Comparison of ENCODE assay signal across 21 mouse cellular contexts in genomic region chr4:142055600-142055999, GRCm38 (mm10). TPM values are rescaled to one million over a fixed set of nuclear protein-coding genes. Genes with fewer than 3 reads are reported as not detected.
DNase-seq lines count a peak whose midpoint lies in the region; ATAC-seq and TF ChIP-seq lines count a peak whose summit lies in the region.
"Had no signal": no experiment of that assay in that cellular context is flagged by ENCODE, and none has a peak within 500 bp of the region (broad histone marks: within the 10 kb centered on the region; RNA-seq: fewer than 3 reads in every experiment).

No protein-coding gene starts in this region.

- no peak for TF ChIP-seq CTCF in layer of hippocampus, adult 2 months (conservative IDR thresholded peaks at IDR 0.05)

- H3K9ac ChIP-seq in kidney, embryonic 15.5 days, result no peak overlapping the region
- H3K9ac ChIP-seq in neural tube, embryonic 15.5 days (replicated peaks), result no peak overlapping the region
- H3K9ac ChIP-seq: forebrain, embryonic 12.5 days; heart, embryonic 15.5 days; limb, embryonic 12.5 days; liver, embryonic 12.5 days; lung, embryonic 14.5 days had no signal

- H3K4me1 ChIP-seq in kidney, embryonic 15.5 days, result peaks cover 39% of the 10 kb centered on the region
- H3K4me1 ChIP-seq in embryonic facial prominence, embryonic 10.5 days, result peaks cover 48% of the 10 kb centered on the region
- H3K4me1 ChIP-seq in neural tube, embryonic 15.5 days, result 0 out of 2 replicates have a peak, but pooled peaks cover 11% of the 10 kb centered on the region

- H3K4me2 ChIP-seq in kidney, embryonic 15.5 days, result no peak overlapping the region
- no peak overlapping the region for H3K4me2 ChIP-seq in neural tube, embryonic 15.5 days
- H3K4me2 ChIP-seq: forebrain, embryonic 12.5 days; heart, embryonic 15.5 days; limb, embryonic 12.5 days; liver, embryonic 12.5 days; lung, embryonic 14.5 days had no signal

- no peaks in the 10 kb centered on the region for H3K27me3 ChIP-seq in kidney, embryonic 15.5 days
- no peaks in the 10 kb centered on the region for H3K27me3 ChIP-seq in embryonic facial prominence, embryonic 10.5 days (replicated peaks; ENCODE audit: low read depth, poor library complexity, severe bottlenecking)
- no peaks in the 10 kb centered on the region for H3K27me3 ChIP-seq in neural tube, embryonic 15.5 days (replicated peaks)
- H3K27me3 ChIP-seq: heart, embryonic 15.5 days had no signal

- no peak overlapping the region for H3K4me3 ChIP-seq in kidney, embryonic 15.5 days (replicated peaks)
- H3K4me3 ChIP-seq in embryonic facial prominence, embryonic 10.5 days, result no peak overlapping the region
- H3K4me3 ChIP-seq in neural tube, embryonic 15.5 days (replicated peaks), result no peak overlapping the region
- no peak overlapping the region for H3K4me3 ChIP-seq in layer of hippocampus, adult 2 months
- H3K4me3 ChIP-seq: forebrain, embryonic 12.5 days; heart, embryonic 15.5 days; limb, embryonic 12.5 days; liver, embryonic 12.5 days had no signal

- H3K9me3 ChIP-seq in kidney, embryonic 15.5 days (replicated peaks), result no peaks in the 10 kb centered on the region
- no peaks in the 10 kb centered on the region for H3K9me3 ChIP-seq in embryonic facial prominence, embryonic 10.5 days
- H3K9me3 ChIP-seq in neural tube, embryonic 15.5 days (replicated peaks), result no peaks in the 10 kb centered on the region
- H3K9me3 ChIP-seq: forebrain, embryonic 12.5 days; heart, embryonic 15.5 days; limb, embryonic 12.5 days; liver, embryonic 12.5 days had no signal

- no peaks in the 10 kb centered on the region for H3K36me3 ChIP-seq in kidney, embryonic 15.5 days
- no peaks in the 10 kb centered on the region for H3K36me3 ChIP-seq in embryonic facial prominence, embryonic 10.5 days (replicated peaks)
- H3K36me3 ChIP-seq in neural tube, embryonic 15.5 days, result no peaks in the 10 kb centered on the region
- H3K36me3 ChIP-seq: forebrain, embryonic 12.5 days; heart, embryonic 15.5 days; limb, embryonic 12.5 days had no signal

- no peak for ATAC-seq in kidney, embryonic 15.5 days (replicated peaks; ENCODE audit: low FRiP score)
- ATAC-seq in neural tube, embryonic 15.5 days (ENCODE audit: low FRiP score), result no peak
- ATAC-seq: liver, embryonic 12.5 days had no signal

- WGBS in kidney, embryonic 15.5 days, result 76% methylated on average over 8 of the region's 8 CpGs
- 85% methylated on average over 8 of the region's 8 CpGs for WGBS in embryonic facial prominence, embryonic 10.5 days
- WGBS in neural tube, embryonic 15.5 days, result 91% methylated on average over 8 of the region's 8 CpGs

- 0 out of 2 replicates have a peak overlapping the region, but pooled peaks have one; percentile 18 for H3K27ac ChIP-seq in kidney, embryonic 15.5 days
- H3K27ac ChIP-seq in embryonic facial prominence, embryonic 10.5 days (replicated peaks), result peak overlapping the region; percentile 24; the same call in 1 of the 2 replicates
- H3K27ac ChIP-seq in neural tube, embryonic 15.5 days (replicated peaks), result no peak overlapping the region
- H3K27ac ChIP-seq in layer of hippocampus, adult 2 months, result no peak overlapping the region
- H3K27ac ChIP-seq: forebrain, embryonic 12.5 days; heart, embryonic 15.5 days; limb, embryonic 12.5 days; liver, embryonic 12.5 days had no signal

- DNase-seq in kidney, adult 8-10 months, result no peak
- peak; percentile 79 for DNase-seq in cerebellum, adult 11 months
- peak; percentile 78 for DNase-seq in cerebellum, adult 8-10 months
- DNase-seq in embryonic facial prominence, embryonic 10.5 days (ENCODE audit: low spot score), result no peak
- no peak for DNase-seq in layer of hippocampus, adult 2 months (ENCODE audit: low spot score in 2 of 2)
- DNase-seq in urinary bladder, postnatal 14 days (ENCODE audit: low spot score), result no peak
- DNase-seq: adrenal gland, postnatal 10 days; kidney, postnatal 36 days; lung, embryonic 14.5 days; lung, postnatal 36 days; right cerebral cortex, adult 18-20 months had no signal

RNA-seq across cellular contexts. Expression of gene Tmem51, which starts 28.5 kb away (rescaled TPM):
- polyA plus RNA-seq in kidney, embryonic 15.5 days (2015; fragmentation: Nextera tagmentation; extraction: Ambion mirVana), result 29.1 and 29.5 TPM in 2 replicates
- polyA plus RNA-seq in embryonic facial prominence, embryonic 10.5 days (2016; fragmentation: Nextera tagmentation; extraction: Ambion mirVana), result 9.5 and 9.7 TPM in 2 replicates
- polyA plus RNA-seq in neural tube, embryonic 15.5 days (2015; fragmentation: Nextera tagmentation; extraction: Ambion mirVana), result 5.9 and 11.0 TPM in 2 replicates
- total RNA-seq in layer of hippocampus, adult 2 months (2021), result 1 to 10 TPM; 3.9 to 4.5 TPM

RNA-seq across cellular contexts. Expression of gene Fhad1, which starts 40.7 kb away (rescaled TPM):
- polyA plus RNA-seq in kidney, embryonic 15.5 days (2015; fragmentation: Nextera tagmentation; extraction: Ambion mirVana), result 0.87 and 1.4 TPM in 2 replicates
- polyA plus RNA-seq in embryonic facial prominence, embryonic 10.5 days (2016; fragmentation: Nextera tagmentation; extraction: Ambion mirVana), result 0.50 and 1.0 TPM in 2 replicates
- polyA plus RNA-seq in neural tube, embryonic 15.5 days (2015; fragmentation: Nextera tagmentation; extraction: Ambion mirVana), result 4.5 and 4.8 TPM in 2 replicates
- 10 to 100 TPM in 1 of 2 experiments, 1 to 10 TPM in 1; 8.8 to 13.0 TPM for total RNA-seq in layer of hippocampus, adult 2 months (2021)
- total RNA-seq: common myeloid progenitor, adult 5-6 weeks; gastrocnemius, adult 8-10 months; granulocyte monocyte progenitor cell, adult 5-6 weeks; hematopoietic stem cell, adult 5-6 weeks had no signal

Comparison
In these comparisons a context has a peak if more than half of its experiments do, and no peak if none do; other contexts are left out.
1. H3K27ac ChIP-seq: peak in kidney, embryonic 15.5 days (single experiment) and embryonic facial prominence, embryonic 10.5 days (single experiment); none in neural tube, embryonic 15.5 days (single experiment) and layer of hippocampus, adult 2 months (single experiment).
2. DNase-seq: peak in cerebellum, adult 11 months (single experiment) and cerebellum, adult 8-10 months (single experiment); none in kidney, adult 8-10 months (0 of 2), embryonic facial prominence, embryonic 10.5 days (single experiment), layer of hippocampus, adult 2 months (0 of 2) and urinary bladder, postnatal 14 days (single experiment).